Mouse (Mus musculus) urinary bladder, postnatal 4 days (tissue): ENCODE measurements around the gene Mroh8.
"Not testable (repeated sequence)": the region's sequence is repeated elsewhere in the genome, so short reads cannot be mapped to it uniquely, and the experiment has no call there.

Experiments
- DNase-seq, 2 experiments: peaks; one replicate each; pipeline ENCODE4 v3.0.0; 2021 to 2022; ENCODE audit warnings: low spot score in 2 of 2

Gene Mroh8

GRCm38 (mm10) chr2:157288996-157289395 lies 9.6 kb upstream of the Mroh8 start:
- no peak for DNase-seq

- no peak for DNase-seq
These were observed 8.2 kb upstream of the Mroh8 start for GRCm38 (mm10) chr2:157287542-157287941.

GRCm38 (mm10) chr2:157283321-157283720 lies 4.0 kb upstream of the Mroh8 start:
- DNase-seq, result no peak

GRCm38 (mm10) chr2:157278717-157279415 lies 483 bp downstream of the Mroh8 start, which contains the start of gene Rpn2:
Rpn2 (plus strand) TSS chr2:157279017.
- peak; percentile 95 to 97 for DNase-seq

- no peak for DNase-seq
These were observed 15.5 kb downstream of the Mroh8 start for GRCm38 (mm10) chr2:157263832-157264231.

- DNase-seq, result no peak
These were observed 16.2 kb downstream of the Mroh8 start for GRCm38 (mm10) chr2:157263101-157263500.

- no peak for DNase-seq
These were observed 16.8 kb downstream of the Mroh8 start for GRCm38 (mm10) chr2:157262506-157262905.

- DNase-seq, result no peak
These were observed 17.4 kb downstream of the Mroh8 start for GRCm38 (mm10) chr2:157261930-157262329.

GRCm38 (mm10) chr2:157259720-157260119 lies 19.6 kb downstream of the Mroh8 start:
- DNase-seq, result peak; percentile 22 to 71

- no peak for DNase-seq
These were observed 31.2 kb downstream of the Mroh8 start for GRCm38 (mm10) chr2:157248111-157248510.

GRCm38 (mm10) chr2:157245603-157246002 lies 33.7 kb downstream of the Mroh8 start:
- DNase-seq, result peak in 1 of 2 experiments; percentile 16

GRCm38 (mm10) chr2:157245001-157245400 lies 34.3 kb downstream of the Mroh8 start:
- peak in 1 of 2 experiments; percentile 56 for DNase-seq

- no peak for DNase-seq
These were observed 43.4 kb downstream of the Mroh8 start for GRCm38 (mm10) chr2:157235946-157236345.

- not testable (repeated sequence) for DNase-seq
These were observed 57.4 kb downstream of the Mroh8 start for GRCm38 (mm10) chr2:157221916-157222315.

GRCm38 (mm10) chr2:157220108-157220507 lies 59.2 kb downstream of the Mroh8 start:
- DNase-seq, result no peak

- DNase-seq, result no peak
These were observed 67.6 kb downstream of the Mroh8 start for GRCm38 (mm10) chr2:157211731-157212130.

- peak; percentile 84 to 90 for DNase-seq
These were observed 74.8 kb downstream of the Mroh8 start, which contains the start of gene Rbl1 for GRCm38 (mm10) chr2:157204366-157205218. Rbl1 (minus strand) TSS chr2:157204534.

GRCm38 (mm10) chr2:157203459-157204365 lies 75.6 kb downstream of the Mroh8 start:
- no peak for DNase-seq

GRCm38 (mm10) chr2:157203026-157203425 lies 76.3 kb downstream of the Mroh8 start:
- DNase-seq, result no peak

GRCm38 (mm10) chr2:157202361-157202760 lies 77.0 kb downstream of the Mroh8 start:
- DNase-seq, result no peak

- no peak for DNase-seq
These were observed 78.1 kb downstream of the Mroh8 start for GRCm38 (mm10) chr2:157201081-157201830.
